Mouse (Mus musculus) Patski (cell line): ENCODE results near the gene Nrg4. TPM values are rescaled to one million over a fixed set of nuclear protein-coding genes. Genes with fewer than 3 reads are reported as not detected.

ENCODE experiments used
- ATAC-seq: fragments of 100-300 bp; one replicate; pipeline ENCODE4 v1.8.0; 2021
- CTCF ChIA-PET: fragments of 350-600 bp; sonication (Branson Sonifier 250); formaldehyde crosslinking; loops from one replicate; lab custom pipeline; 2022; ENCODE audit warnings: inconsistent platforms; lab: Charles Lee
- POLR2A ChIA-PET: fragments of 350-600 bp; sonication (Branson Sonifier 250); formaldehyde crosslinking; loops from one replicate; lab custom pipeline; 2022; ENCODE audit warnings: antibody characterized with exemption, inconsistent platforms; lab: Charles Lee
- DNase-seq: peaks from one replicate; pipeline ENCODE4 v3.0.0-alpha.2; 2011; ENCODE audit warnings: low read depth, low spot score
- H3K27me3 ChIP-seq: fragments of 371-371 bp; one replicate; pipeline ENCODE4 v1.5.1; 2021
- CTCF ChIP-seq: fragments of 100-300 bp; IDR thresholded peaks from one replicate; pipeline ENCODE4 v1.5.1; 2021
- in situ Hi-C: fragments of 300-500 bp; cut with MboI; formaldehyde crosslinking; loops from 3 replicates; pipeline ENCODE4 v1.11.1; 2018; ENCODE audit warnings: low pct_unique_long_range_greater_than_20kb, mixed read lengths
- polyA plus RNA-seq: library from polyadenylated mRNA; unstranded; gene quantifications from one replicate; pipeline ENCODE4 v1.2.3, GENCODE M21; 2021

The Nrg4 gene
- polyA plus RNA-seq, 1 experiment from 2014 or later = 2.1 TPM

DNA sequence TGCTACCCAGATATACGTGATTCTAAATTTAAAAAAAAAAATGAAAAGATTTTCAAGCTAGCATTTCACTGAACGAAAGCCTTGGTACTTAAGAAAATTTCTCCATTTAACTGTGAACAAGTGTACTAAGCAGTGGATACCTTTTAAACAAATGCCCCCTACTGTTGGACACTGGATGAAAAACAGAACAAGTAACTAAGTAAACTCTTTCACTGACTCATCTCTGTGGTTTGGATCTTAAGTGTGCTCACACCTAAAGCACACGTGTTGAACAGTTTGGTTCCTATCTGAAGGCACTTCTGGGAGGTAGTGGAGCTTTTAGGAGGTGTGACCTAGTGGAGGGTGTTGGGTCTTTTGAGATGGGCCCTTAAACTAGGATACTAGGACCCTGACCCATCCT, 41.4 kb downstream of the Nrg4 start:
- TF ChIP-seq CTCF = peak; percentile 45
- ChIA-PET CTCF (interaction anchor here (1.0 to 1.9 kb wide), 7 partner anchors 10 to 53 kb away, joined by 3 to 7 read pairs (median 4); no protein-coding TSS in a partner anchor), POLR2A (no interaction called here)
- H3K27me3 ChIP-seq = no peaks in the 10 kb centered on the region
- in situ Hi-C loops = no loop called here
- DNase-seq (no peak), ATAC-seq (peak; percentile 31)

DNA sequence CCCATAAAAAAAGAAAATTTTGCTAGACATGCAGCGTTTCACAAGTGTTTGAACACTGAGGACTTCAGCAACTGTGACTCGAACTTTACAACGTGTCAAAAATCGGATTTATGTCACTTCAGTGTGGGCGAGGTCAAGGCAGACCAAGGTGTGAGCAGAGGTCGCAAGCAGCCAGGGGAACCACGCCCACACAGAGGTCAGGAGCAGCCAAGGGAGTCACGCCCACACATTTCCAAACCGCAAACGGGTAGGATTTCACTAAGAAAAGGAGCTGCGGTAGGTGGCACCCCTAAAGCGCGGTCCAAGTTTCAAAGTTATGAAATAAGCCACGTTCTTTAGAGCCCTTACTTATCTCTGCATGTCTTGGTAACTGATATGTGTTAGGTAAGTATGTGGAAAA, 43.1 kb downstream of the Nrg4 start:
- DNase-seq (no peak), ATAC-seq (no peak)
- in situ Hi-C loops = no loop called here
- H3K27me3 ChIP-seq = no peaks in the 10 kb centered on the region
- TF ChIP-seq CTCF = no peak
- POLR2A ChIA-PET = interaction anchor here (0.6 kb wide), 1 partner anchor 7 kb away, joined by 3 read pairs; no protein-coding TSS in a partner anchor
- CTCF ChIA-PET = no interaction called here

DNA sequence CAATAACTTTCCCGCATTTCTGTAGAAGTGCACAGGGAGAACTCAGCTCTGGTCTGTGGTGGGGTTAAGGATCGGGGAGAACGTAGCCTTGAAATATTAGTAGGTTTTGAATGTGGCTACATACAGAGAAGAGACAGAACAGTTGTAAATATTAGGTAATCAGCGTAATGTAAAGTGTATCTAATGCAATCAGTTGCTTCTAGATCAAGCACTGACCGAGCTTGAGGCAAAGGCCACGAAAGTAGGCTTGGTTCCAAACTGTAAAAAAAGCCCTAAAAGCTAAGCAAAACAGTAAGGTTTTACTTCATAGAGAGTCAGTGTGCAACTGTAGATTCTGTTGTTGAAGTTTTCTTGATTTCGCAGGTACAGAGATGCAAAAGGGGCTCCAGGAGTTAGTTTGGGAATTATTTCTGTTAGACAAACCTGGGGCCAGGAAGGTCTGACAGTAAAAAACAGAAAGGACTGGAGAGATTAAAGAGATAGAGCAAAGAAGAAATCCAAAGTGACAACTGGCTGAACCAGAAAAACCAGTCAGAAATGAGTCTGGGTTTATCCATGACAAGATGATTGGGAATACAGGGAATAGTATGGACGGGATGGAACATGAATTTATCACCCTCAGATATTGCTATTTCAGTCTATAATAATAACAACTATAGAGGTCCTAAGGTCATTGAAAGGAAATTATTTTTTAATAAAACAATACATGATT, 47.4 kb downstream of the Nrg4 start:
- CTCF ChIA-PET = interaction anchor here (0.9 to 2.4 kb wide), 4 partner anchors 10 to 80 kb away, joined by 3 to 11 read pairs (median 4); no protein-coding TSS in a partner anchor
- H3K27me3 ChIP-seq = no peaks in the 10 kb centered on the region
- no peak for TF ChIP-seq CTCF
- ATAC-seq = no peak
- no peak for DNase-seq
- POLR2A ChIA-PET = no interaction called here
- in situ Hi-C loops = no loop called here

DNA sequence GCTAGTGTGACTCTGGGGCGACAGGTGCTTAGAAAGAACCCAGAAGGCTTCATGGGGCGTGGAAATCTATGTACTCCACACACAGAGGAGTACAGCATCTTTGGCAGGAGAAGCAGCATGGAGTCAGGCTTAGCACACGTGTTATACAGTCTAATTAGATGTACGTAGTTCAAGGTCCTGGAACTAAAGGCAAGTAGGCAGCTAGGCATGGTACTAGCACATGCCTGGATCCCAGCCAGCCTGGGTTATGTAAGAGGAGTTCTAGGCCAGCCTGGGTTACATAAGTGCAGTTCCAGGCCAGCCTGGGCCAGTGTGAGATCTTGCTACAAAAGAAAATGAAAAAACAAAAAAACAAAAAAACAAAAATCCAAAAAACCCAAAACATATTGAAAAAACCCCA, 49.1 kb downstream of the Nrg4 start:
- H3K27me3 ChIP-seq = no peaks in the 10 kb centered on the region
- TF ChIP-seq CTCF = no peak
- in situ Hi-C loops = no loop called here
- DNase-seq = no peak
- POLR2A ChIA-PET = interaction anchor here (0.6 kb wide), 1 partner anchor 45 kb away, joined by 5 read pairs; no protein-coding TSS in a partner anchor
- CTCF ChIA-PET = interaction anchor here (1.2 kb wide), 1 partner anchor 12 kb away, joined by 5 read pairs; no protein-coding TSS in a partner anchor
- no peak for ATAC-seq

- TF ChIP-seq CTCF = no peak
- H3K27me3 ChIP-seq = no peaks in the 10 kb centered on the region
- DNase-seq = no peak
- in situ Hi-C loops = no loop called here
- ChIA-PET POLR2A (interaction anchor here (0.7 kb wide), 1 partner anchor 9 kb away, joined by 3 read pairs; no protein-coding TSS in a partner anchor), CTCF (no interaction called here)
- no peak for ATAC-seq
Observed at GRCm38 (mm10) chr9:55273906-55274305, 52.7 kb downstream of the Nrg4 start.

- no peak for DNase-seq
- no peaks in the 10 kb centered on the region for H3K27me3 ChIP-seq
- TF ChIP-seq CTCF = no peak
- ChIA-PET POLR2A (no interaction called here), CTCF (interaction anchor here (1.0 to 2.0 kb wide), 4 partner anchors 10 to 23 kb away, joined by 3 to 5 read pairs (median 3); no protein-coding TSS in a partner anchor)
- peak; percentile 67 for ATAC-seq
- in situ Hi-C loops = no loop called here
Observed at GRCm38 (mm10) chr9:55271960-55272560, 54.6 kb downstream of the Nrg4 start.

- CTCF ChIA-PET = interaction anchor here (0.9 kb wide), 1 partner anchor 9 kb away, joined by 3 read pairs; no protein-coding TSS in a partner anchor
- TF ChIP-seq CTCF = no peak
- DNase-seq (no peak), ATAC-seq (no peak)
- H3K27me3 ChIP-seq = no peaks in the 10 kb centered on the region
- in situ Hi-C loops = no loop called here
- POLR2A ChIA-PET = interaction anchor here (0.6 kb wide), 1 partner anchor 10 kb away, joined by 3 read pairs; no protein-coding TSS in a partner anchor
Observed at GRCm38 (mm10) chr9:55264356-55265302, 62.0 kb downstream of the Nrg4 start.

DNA sequence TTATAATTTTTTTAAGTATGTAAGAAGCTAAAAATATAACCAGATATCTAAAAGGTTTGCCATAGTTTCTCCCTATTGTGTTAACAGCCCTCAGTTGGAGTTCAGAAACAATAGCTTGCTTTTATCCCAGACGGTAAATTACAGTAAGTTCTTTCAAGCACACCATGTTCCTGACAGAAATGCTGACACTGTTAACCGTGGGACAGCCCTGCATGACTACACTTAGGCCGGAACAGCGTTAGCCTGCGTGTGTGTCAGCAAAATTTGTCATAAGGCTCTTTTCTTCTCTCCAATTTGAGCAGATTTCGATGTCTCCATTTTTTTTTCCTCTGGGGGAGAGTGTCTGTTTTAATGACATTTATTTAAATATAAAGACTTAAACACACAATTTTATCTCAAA, 66.9 kb downstream of the Nrg4 start:
- in situ Hi-C loops = no loop called here
- no peak for TF ChIP-seq CTCF

DNA sequence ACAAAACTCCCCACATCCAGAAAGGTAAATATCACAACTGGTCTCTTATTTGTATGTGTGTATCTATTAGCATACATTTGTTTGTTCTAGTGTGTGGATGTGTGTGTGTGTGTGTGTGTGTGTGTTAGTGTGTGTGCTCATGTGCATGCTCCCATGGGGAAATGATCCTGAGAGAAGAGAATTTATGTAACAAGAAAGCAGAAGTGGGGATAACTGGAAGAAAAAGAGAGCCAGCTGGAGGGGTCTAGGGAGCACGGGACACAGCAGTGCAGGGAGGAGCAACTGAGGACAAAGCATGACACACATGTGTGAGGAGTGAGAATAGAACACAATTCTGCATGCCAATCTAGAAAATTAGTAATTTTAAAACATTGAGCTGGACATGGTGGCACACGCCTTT, 69.5 kb downstream of the Nrg4 start:
- POLR2A ChIA-PET = no interaction called here
- TF ChIP-seq CTCF = no peak
- in situ Hi-C loops = no loop called here

More for the DNA sequence above, 66.9 kb downstream of the Nrg4 start:
- ChIA-PET CTCF (interaction anchor here (1.2 kb wide), 1 partner anchor 12 kb away, joined by 3 read pairs; no protein-coding TSS in a partner anchor), POLR2A (no interaction called here)
- no peak for DNase-seq
- no peak for ATAC-seq
- no peaks in the 10 kb centered on the region for H3K27me3 ChIP-seq

DNA sequence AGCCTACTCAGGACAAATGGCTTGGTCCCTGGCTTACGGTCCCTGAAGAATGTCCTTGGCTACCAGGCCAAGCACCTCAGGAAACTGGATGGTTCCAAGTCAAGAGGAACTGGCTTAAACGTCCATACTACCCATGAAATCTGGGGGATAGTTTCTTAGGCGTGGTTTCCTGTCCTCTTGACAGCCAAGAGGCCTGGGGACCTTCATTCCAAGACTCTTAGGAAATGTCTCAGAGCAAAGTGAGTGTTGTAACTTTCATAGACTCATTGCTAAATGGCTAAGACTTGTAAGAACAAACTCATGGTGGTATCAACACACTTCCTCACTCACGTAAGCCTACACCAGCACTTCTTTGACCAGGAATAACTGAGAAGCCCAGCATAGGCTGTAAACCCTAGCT, 71.0 kb downstream of the Nrg4 start:
- CTCF ChIA-PET = interaction anchor here (1.1 to 1.5 kb wide), 2 partner anchors 9 to 17 kb away, joined by 3 read pairs; no protein-coding TSS in a partner anchor
- ATAC-seq (no peak), DNase-seq (no peak)
- in situ Hi-C loops = no loop called here
- no peak for TF ChIP-seq CTCF
- POLR2A ChIA-PET = no interaction called here
- no peaks in the 10 kb centered on the region for H3K27me3 ChIP-seq

More for the DNA sequence above, 69.5 kb downstream of the Nrg4 start:
- no peaks in the 10 kb centered on the region for H3K27me3 ChIP-seq
- no peak for ATAC-seq
- CTCF ChIA-PET = interaction anchor here (1.0 kb wide), 1 partner anchor 27 kb away, joined by 3 read pairs; no protein-coding TSS in a partner anchor
- no peak for DNase-seq
